Mouse (Mus musculus): ENCODE data around the gene Pdxdc1.

DNA sequence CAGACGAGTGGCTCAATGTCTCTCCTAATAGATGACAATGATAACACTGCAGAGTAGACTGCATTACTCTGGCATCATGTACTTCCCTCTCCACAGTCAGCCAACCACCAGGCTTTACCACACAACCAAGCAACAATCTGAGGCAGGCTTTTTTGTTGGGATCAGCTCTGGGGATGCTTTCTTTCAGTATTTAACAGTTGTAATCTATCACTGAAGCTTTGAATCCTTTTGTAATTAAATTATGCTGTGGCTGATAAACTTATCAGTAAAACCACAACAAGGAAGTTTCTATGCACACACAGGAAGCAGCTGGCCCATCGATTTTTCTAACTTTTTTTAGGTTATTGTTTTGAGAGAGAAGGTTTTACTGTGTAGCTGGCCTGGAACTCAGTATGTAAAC lies 54.6 kb downstream of the Pdxdc1 start:
- TF ChIP-seq ZC3H11A (IDR thresholded peaks at IDR 0.05; ENCODE audit: borderline replicate concordance, low read depth, low read length) = no peak
- no peak for TF ChIP-seq CHD2 (IDR thresholded peaks at IDR 0.05; ENCODE audit: low read depth, low read length)
- TF ChIP-seq ZNF384 (IDR thresholded peaks at IDR 0.05; ENCODE audit: low read depth, low read length) = no peak
- no peak for TF ChIP-seq MAFK (IDR thresholded peaks at IDR 0.05; ENCODE audit: insufficient read depth, low read depth, low read length)
- TF ChIP-seq HCFC1 (IDR thresholded peaks at IDR 0.05; ENCODE audit: borderline replicate concordance, insufficient read depth, low read length) = no peak
